Mouse (Mus musculus) ovary, adult 2 months (tissue): ENCODE measurements around the gene Asgr2. TPM values are rescaled to one million over a fixed set of nuclear protein-coding genes. Genes with fewer than 3 reads are reported as not detected.

Experiments
- polyA plus RNA-seq: library from polyadenylated mRNA; depleted of rRNA; stranded (reverse); fragments of >200 nt; gene quantifications from 2 replicates; pipeline ENCODE4 v1.2.3, GENCODE M21; 2012; rRNA removed

Gene Asgr2
- polyA plus RNA-seq: 2.4 and 2.6 TPM in 2 replicates

DNA sequence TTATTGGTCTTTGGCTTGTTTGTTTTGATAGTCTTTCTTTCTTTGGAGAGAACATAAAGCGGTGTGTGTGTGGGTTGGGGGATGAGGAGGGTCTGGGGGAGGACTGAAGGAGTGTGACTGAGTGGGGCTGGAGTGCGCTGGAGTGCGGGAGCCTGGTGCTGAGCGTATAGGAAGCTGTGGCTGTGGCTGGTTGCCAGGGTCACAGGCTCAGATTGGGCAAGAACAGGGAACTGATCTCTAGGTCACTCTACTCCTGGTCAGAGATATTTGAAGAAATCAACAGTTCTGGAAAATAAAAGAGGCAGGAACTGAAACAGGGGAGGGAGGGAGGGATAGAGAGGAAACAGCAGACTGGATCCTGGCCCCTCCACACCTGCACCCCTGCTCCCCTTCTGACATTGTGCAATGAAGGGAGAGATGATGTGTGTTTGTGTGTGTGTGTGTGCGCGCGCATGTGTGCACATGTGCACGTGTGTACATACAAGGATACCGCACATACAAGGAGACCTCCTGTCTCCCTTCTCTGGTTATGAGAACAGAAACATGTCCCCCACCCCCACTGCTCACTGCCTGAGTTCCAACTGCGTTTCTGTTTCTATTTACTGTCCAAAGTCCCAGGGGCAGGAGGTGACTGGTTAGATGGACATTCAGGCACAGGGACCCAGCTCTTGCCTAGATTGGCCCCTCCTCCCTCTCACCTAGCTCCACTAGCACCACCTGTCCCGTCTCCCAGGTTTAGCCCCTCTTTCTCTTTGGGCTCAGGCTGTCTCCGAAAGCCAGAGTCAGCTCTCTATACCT lies at the start of gene Asgr2:
Asgr2 (plus strand) TSS at position 659 of the 798 bp plus-strand sequence.

DNA sequence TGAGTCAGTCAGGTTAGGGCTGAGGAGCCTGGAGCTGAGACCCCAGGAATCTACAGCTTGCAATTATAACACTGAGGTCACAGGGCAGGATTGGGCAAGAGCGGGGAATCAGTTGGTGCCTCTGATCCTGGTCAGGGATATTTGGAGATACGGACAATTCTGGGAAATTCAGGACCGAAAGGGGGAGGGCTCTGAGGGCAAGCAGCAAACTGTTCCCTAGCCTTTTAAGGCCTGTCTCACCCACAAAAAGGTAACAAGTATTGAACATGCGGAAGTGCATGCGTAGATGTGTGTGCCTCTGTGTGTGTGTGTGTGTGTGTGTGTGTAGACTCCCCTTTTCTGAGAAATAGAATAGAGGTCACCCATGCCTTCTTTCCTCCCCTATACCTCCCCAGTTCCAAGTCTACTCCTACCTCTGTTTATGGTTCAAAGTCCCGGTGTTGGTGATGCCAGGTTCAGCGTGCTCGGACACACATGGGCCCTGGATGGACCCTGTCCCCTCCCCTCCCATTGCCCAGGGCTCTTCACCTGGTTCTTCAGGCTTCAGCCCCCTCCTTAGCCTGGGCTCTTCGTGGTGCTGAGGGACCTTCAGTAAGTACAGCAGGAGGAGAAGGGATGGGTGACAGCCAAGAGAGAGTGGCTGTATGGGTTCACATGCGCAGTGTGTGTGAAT lies 38.4 kb upstream of the Asgr2 start, which contains the start of gene Asgr1:
Asgr1 (plus strand) TSS at position 188 of the 673 bp plus-strand sequence.

DNA sequence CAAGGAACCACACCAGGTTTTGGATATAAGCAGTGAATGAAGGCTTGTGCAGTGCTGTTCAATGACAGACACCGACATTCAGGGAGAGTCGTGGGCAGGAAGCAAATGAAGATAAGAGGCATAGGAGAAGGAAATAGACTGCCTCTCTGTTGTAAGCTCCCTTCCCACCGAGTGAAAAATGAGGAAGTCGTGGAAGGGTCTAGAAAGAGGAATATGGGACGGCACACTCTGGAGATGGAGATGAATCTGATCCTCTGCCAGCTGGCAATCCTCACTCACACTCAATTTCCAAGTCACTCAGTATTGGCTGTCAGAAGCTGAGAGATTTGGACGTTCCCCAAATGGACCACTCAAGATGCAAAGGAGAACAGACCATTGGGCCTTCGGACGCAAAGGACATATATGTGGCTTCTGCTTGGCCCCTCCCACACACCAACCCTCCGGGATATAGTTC lies 37.5 kb downstream of the Asgr2 start, which contains the start of gene Mgl2:
Mgl2 (plus strand) TSS at position 404 of the 454 bp plus-strand sequence.

Other genes with a start within 250 kb of the Asgr2 start
- gene Plscr3, start 246.3 kb upstream of the Asgr2 start, polyA plus RNA-seq: 145 and 168 TPM in 2 replicates
- 5.2 and 6.0 TPM in 2 replicates for gene Tnk1, start 233.9 kb upstream of the Asgr2 start, polyA plus RNA-seq
- not detected in 2 replicates for gene Tmem95, start 214.6 kb upstream of the Asgr2 start, polyA plus RNA-seq
- 9.6 and 10.4 TPM in 2 replicates for gene Kctd11, start 211.2 kb upstream of the Asgr2 start, polyA plus RNA-seq
- gene Acap1, start 197.1 kb upstream of the Asgr2 start, polyA plus RNA-seq: 1.4 and 1.8 TPM in 2 replicates
- gene 2810408A11Rik, start 191.7 kb upstream of the Asgr2 start, polyA plus RNA-seq: 1.5 TPM in 2 replicates
- gene Neurl4, start 191.6 kb upstream of the Asgr2 start, polyA plus RNA-seq: 67.0 and 76.7 TPM in 2 replicates
- gene Gps2, start 178.8 kb upstream of the Asgr2 start, polyA plus RNA-seq: 83.1 and 141 TPM in 2 replicates
- 359 and 447 TPM in 2 replicates for gene Eif5a, start 170.7 kb upstream of the Asgr2 start, polyA plus RNA-seq
- 21.2 and 30.0 TPM in 2 replicates for gene Ybx2, start 156.8 kb upstream of the Asgr2 start, polyA plus RNA-seq
- gene Slc2a4, start 144.5 kb upstream of the Asgr2 start, polyA plus RNA-seq: 51.0 and 53.2 TPM in 2 replicates
- gene Cldn7, start 127.9 kb upstream of the Asgr2 start, polyA plus RNA-seq: 32.6 and 38.7 TPM in 2 replicates
- gene Ctdnep1, start 111.5 kb upstream of the Asgr2 start, polyA plus RNA-seq: 99.3 and 120 TPM in 2 replicates
- gene Elp5, start 110.1 kb upstream of the Asgr2 start, polyA plus RNA-seq: 60.0 and 74.1 TPM in 2 replicates
- 406 and 430 TPM in 2 replicates for gene Gabarap, start 101.5 kb upstream of the Asgr2 start, polyA plus RNA-seq
- gene Phf23, start 96.9 kb upstream of the Asgr2 start, polyA plus RNA-seq: 18.6 and 19.8 TPM in 2 replicates
- 30.5 and 32.6 TPM in 2 replicates for gene Dvl2, start 92.0 kb upstream of the Asgr2 start, polyA plus RNA-seq
- 70.9 and 79.8 TPM in 2 replicates for gene Acadvl, start 77.2 kb upstream of the Asgr2 start, polyA plus RNA-seq
- 35.0 and 35.2 TPM in 2 replicates for gene Dlg4, start 75.7 kb upstream of the Asgr2 start, polyA plus RNA-seq
- gene Asgr1, start 38.6 kb upstream of the Asgr2 start, polyA plus RNA-seq: 4.9 and 5.0 TPM in 2 replicates
- 6.0 and 6.3 TPM in 2 replicates for gene Mgl2, start 37.7 kb downstream of the Asgr2 start, polyA plus RNA-seq
- 6.2 and 8.4 TPM in 2 replicates for gene Clec10a, start 63.6 kb downstream of the Asgr2 start, polyA plus RNA-seq
- gene Slc16a11, start 120.1 kb downstream of the Asgr2 start, polyA plus RNA-seq: 33.1 and 52.2 TPM in 2 replicates
- gene Slc16a13, start 128.4 kb downstream of the Asgr2 start, polyA plus RNA-seq: 13.6 and 14.5 TPM in 2 replicates
- 7.9 and 11.3 TPM in 2 replicates for gene Bcl6b, start 137.2 kb downstream of the Asgr2 start, polyA plus RNA-seq
- 74.4 and 91.7 TPM in 2 replicates for gene 0610010K14Rik, start 145.3 kb downstream of the Asgr2 start, polyA plus RNA-seq
- gene Gm21988, start 147.2 kb downstream of the Asgr2 start, polyA plus RNA-seq: 7.1 and 9.5 TPM in 2 replicates
- 168 and 203 TPM in 2 replicates for gene Rnasek, start 147.2 kb downstream of the Asgr2 start, polyA plus RNA-seq
- 6.0 and 6.8 TPM in 2 replicates for gene Alox12, start 162.7 kb downstream of the Asgr2 start, polyA plus RNA-seq
- gene Alox12e, start 230.0 kb downstream of the Asgr2 start, polyA plus RNA-seq: 15.1 and 21.8 TPM in 2 replicates